Mouse (Mus musculus) hindbrain, embryonic 10.5 days (tissue): ENCODE measurements at regions not wholly inside any gene's neighbourhood (a gene's known extent, or its start where the extent isn't known, plus 50 kb on each side); places are given as distances from the start of the nearest gene placed in this dataset.
A peak's percentile ranks its signal among the peaks of the same experiment; 100 is the strongest.

ENCODE experiments used
- DNase-seq: peaks from one replicate; pipeline ENCODE4 v3.0.0-alpha.2; 2017; ENCODE audit warnings: low spot score
- H3K27ac ChIP-seq: fragments of 300-500 bp; sonication (generic); 2 replicates; pipeline ENCODE4 v1.5.1; 2016; ENCODE audit warnings: mild to moderate bottlenecking, moderate library complexity
- H3K27me3 ChIP-seq: fragments of 300-500 bp; sonication (generic); 2 replicates; pipeline ENCODE4 v1.6.1; 2016; ENCODE audit warnings: mild to moderate bottlenecking; ENCODE audit not compliant: poor library complexity, insufficient read depth, severe bottlenecking
- H3K36me3 ChIP-seq: fragments of 300-500 bp; sonication (generic); 2 replicates; pipeline ENCODE4 v1.6.1; 2016; ENCODE audit warnings: mild to moderate bottlenecking, moderate library complexity
- H3K4me1 ChIP-seq: fragments of 300-500 bp; sonication (generic); replicated peaks from 2 replicates; pipeline ENCODE4 v1.6.1; 2016; ENCODE audit warnings: mild to moderate bottlenecking
- H3K4me3 ChIP-seq: fragments of 300-500 bp; sonication (generic); 2 replicates; pipeline ENCODE4 v1.5.1; 2016; ENCODE audit warnings: mild to moderate bottlenecking, moderate library complexity
- H3K9me3 ChIP-seq: fragments of 300-500 bp; sonication (generic); 2 replicates; pipeline ENCODE4 v1.6.1; 2016; ENCODE audit warnings: mild to moderate bottlenecking, moderate library complexity
- WGBS: fragments of 180-500 bp; shearing (Covaris S2); methylation state at CpG from one replicate; pipeline ENCODE4 v1.1.7; 2016; 5-methylcytosine and 5-hydroxymethylcytosine counted together

- DNase-seq, result peak; percentile 24
- 67% methylated on average over 2 of the region's 2 CpGs for WGBS
- Histone ChIP-seq H3K4me3 (no peak overlapping the region), H3K4me1 (0 out of 2 replicates have a peak, but pooled peaks cover 2% of the 10 kb centered on the region), H3K9me3 (no peaks in the 10 kb centered on the region), H3K36me3 (no peaks in the 10 kb centered on the region), H3K27ac (no peak overlapping the region), H3K27me3 (no peaks in the 10 kb centered on the region)
Measured at GRCm38 (mm10) chr6:66480207-66480606, 55.0 kb upstream of the Mad2l1 start.

GRCm38 (mm10) chr6:66482797-66483196 lies 52.4 kb upstream of the Mad2l1 start:
- 96% methylated on average over 3 of the region's 3 CpGs for WGBS
- H3K27me3 ChIP-seq, result no peaks in the 10 kb centered on the region
- DNase-seq, result no peak
- H3K4me1 ChIP-seq, result no peaks in the 10 kb centered on the region
- no peaks in the 10 kb centered on the region for H3K36me3 ChIP-seq
- H3K4me3 ChIP-seq, result no peak overlapping the region
- no peak overlapping the region for H3K27ac ChIP-seq
- 0 out of 2 replicates have a peak, but pooled peaks cover 3% of the 10 kb centered on the region for H3K9me3 ChIP-seq
